Mouse (Mus musculus): Measurements from ENCODE around the gene Ctns.

DNA sequence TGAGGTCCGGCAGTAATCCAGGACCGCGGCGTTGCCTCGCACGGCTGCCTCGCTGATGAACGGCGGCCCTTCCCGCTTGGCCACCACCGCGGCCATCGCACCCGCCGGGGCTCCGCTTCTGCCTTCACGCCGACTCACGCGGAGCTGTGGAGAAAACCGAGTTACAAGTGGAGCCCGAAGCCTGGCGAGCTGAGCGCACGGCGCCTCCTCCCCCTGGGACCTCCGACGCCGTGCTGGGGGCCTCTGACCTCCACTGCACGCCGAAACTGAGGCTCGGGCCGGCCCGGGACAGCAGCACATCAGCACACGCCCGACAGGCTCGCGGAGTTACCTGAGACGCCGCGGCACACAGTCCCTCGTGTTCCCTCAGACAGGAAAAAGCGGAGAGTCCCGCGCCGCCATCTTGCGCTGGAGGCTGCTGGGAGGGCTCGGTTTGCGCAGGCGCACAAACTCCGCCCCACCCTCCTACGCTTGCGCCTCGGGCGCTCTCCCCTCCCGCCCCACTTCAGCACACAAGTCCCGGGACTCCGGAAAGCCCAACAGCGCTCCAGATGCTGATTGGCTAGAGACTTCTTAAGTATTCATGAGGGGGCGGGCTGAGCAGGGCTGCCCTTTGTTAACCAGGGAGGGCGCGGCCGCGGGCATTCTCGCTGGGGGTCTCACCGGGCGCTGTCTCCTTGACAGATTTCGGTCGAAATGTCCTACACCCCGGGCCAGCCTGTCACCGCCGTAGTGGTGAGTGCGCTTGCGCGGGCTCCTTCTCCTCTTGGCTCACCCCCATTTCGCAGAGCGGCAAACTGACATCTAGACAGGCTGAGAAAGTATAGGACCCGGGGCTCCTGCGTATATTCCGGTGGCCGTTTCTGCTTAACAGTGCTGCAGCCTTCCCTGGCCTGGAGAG, 22.0 kb downstream of the Ctns start, which contains the start of the genes Emc6 and Tax1bp3:
- TF ChIP-seq CTCF (IDR thresholded peaks at IDR 0.05; ENCODE audit: low read depth): no peak
- TF ChIP-seq EP300 (optimal IDR thresholded peaks at IDR 0.05): no peak

Data from stomach, postnatal 0 days (tissue).